Mouse (Mus musculus): ENCODE measurements around the gene Olfr460. TPM values are rescaled to one million over a fixed set of nuclear protein-coding genes. Genes with fewer than 3 reads are reported as not detected.

Gene Olfr460
- total RNA-seq, 1 experiment: not detected

GRCm38 (mm10) chr6:40607431-40607830 lies 38.1 kb downstream of the Olfr460 start:
- DNase-seq (ENCODE audit: low read depth, low spot score): no peak
- TF ChIP-seq ZC3H11A (IDR thresholded peaks at IDR 0.05; ENCODE audit: borderline replicate concordance, low read depth, low read length): no peak
- TF ChIP-seq MAFK (IDR thresholded peaks at IDR 0.05; ENCODE audit: insufficient read depth, low read depth, low read length): no peak
- no peak for TF ChIP-seq ZNF384 (IDR thresholded peaks at IDR 0.05; ENCODE audit: low read depth, low read length)
- no peak for TF ChIP-seq CHD2 (IDR thresholded peaks at IDR 0.05; ENCODE audit: low read depth, low read length)
- no peak for TF ChIP-seq HCFC1 (IDR thresholded peaks at IDR 0.05; ENCODE audit: borderline replicate concordance, insufficient read depth, low read length)

GRCm38 (mm10) chr6:40610244-40610643 lies 41.0 kb downstream of the Olfr460 start:
- Histone ChIP-seq H3K4me3 (ENCODE audit: insufficient read depth in 1 of 2, low read depth in 1 of 2, low read length in 2 of 2, poor library complexity in 1 of 2, severe bottlenecking in 1 of 2) (no peak overlapping the region), H3K36me3 (ENCODE audit: control insufficient read depth, insufficient read depth, low read length, poor library complexity, severe bottlenecking) (no peaks in the 10 kb centered on the region)
- no peak for DNase-seq (ENCODE audit: low read depth, low spot score)

More at GRCm38 (mm10) chr6:40607431-40607830, 38.1 kb downstream of the Olfr460 start:
- Histone ChIP-seq H3K4me3 (ENCODE audit: insufficient read depth in 1 of 2, low read depth in 1 of 2, low read length in 2 of 2, poor library complexity in 1 of 2, severe bottlenecking in 1 of 2) (no peak overlapping the region), H3K27ac (ENCODE audit: insufficient read depth, low read depth, low read length, poor library complexity, severe bottlenecking) (no peak overlapping the region), H3K9ac (ENCODE audit: insufficient read depth, low read depth, low read length, poor library complexity, severe bottlenecking) (no peak overlapping the region), H3K36me3 (ENCODE audit: control insufficient read depth, insufficient read depth, low read length, poor library complexity, severe bottlenecking) (no peaks in the 10 kb centered on the region), H3K9me3 (ENCODE audit: control insufficient read depth, insufficient read depth, low read depth, low read length) (no peaks in the 10 kb centered on the region), H3K4me1 (ENCODE audit: control insufficient read depth in 2 of 2, insufficient read depth in 2 of 2, low read length in 2 of 2, poor library complexity in 1 of 2) (no peaks in the 10 kb centered on the region)
- in situ Hi-C loops (cut with MboI; ENCODE audit: low sequenced_read_pairs in 2 of 2, unreplicated experiment in 2 of 2): no loop called here

DNA sequence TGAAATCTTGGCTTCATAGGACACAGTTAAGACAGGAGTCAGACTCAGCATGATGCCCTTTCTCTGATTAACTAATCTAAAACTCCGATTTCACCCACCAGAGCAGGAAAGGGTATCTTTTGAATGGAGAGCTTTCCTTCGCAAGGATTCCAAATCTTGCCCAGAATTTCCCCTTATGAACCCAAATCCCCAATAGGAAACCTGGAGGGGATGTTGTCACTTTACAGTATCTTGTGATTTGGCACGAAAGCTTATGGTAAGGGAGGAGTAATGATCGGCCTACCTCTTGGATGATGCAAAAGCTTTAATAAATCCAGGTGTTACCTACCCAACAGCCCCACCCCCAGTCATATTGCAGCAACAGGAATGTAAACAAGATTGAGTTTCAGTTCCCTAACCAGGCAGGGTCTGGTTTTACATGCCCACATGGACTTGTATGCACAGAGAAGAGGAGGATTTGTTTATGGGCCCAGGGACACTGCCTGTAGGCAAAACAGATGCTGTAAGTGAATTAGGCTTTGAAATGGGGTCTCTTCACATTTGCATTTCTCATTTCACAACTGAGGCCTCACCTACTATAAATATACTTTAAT lies 44.1 kb downstream of the Olfr460 start, which contains the start of gene Tas2r138:
TSS of gene Tas2r138 (minus strand) at position 51 of the 593 bp plus-strand sequence.
- TF ChIP-seq HCFC1 (IDR thresholded peaks at IDR 0.05; ENCODE audit: borderline replicate concordance, insufficient read depth, low read length) (no peak), MAFK (IDR thresholded peaks at IDR 0.05; ENCODE audit: insufficient read depth, low read depth, low read length) (no peak), CHD2 (IDR thresholded peaks at IDR 0.05; ENCODE audit: low read depth, low read length) (no peak), ZNF384 (IDR thresholded peaks at IDR 0.05; ENCODE audit: low read depth, low read length) (no peak), ZC3H11A (IDR thresholded peaks at IDR 0.05; ENCODE audit: borderline replicate concordance, low read depth, low read length) (no peak)
- in situ Hi-C loops (cut with MboI; ENCODE audit: low sequenced_read_pairs in 2 of 2, unreplicated experiment in 2 of 2): no loop called here

More at GRCm38 (mm10) chr6:40610244-40610643, 41.0 kb downstream of the Olfr460 start:
- no peak overlapping the region for H3K9ac ChIP-seq (ENCODE audit: insufficient read depth, low read depth, low read length, poor library complexity, severe bottlenecking)
- in situ Hi-C loops (cut with MboI; ENCODE audit: low sequenced_read_pairs in 2 of 2, unreplicated experiment in 2 of 2): no loop called here
- no peaks in the 10 kb centered on the region for H3K9me3 ChIP-seq (ENCODE audit: control insufficient read depth, insufficient read depth, low read depth, low read length)
- H3K4me1 ChIP-seq (ENCODE audit: control insufficient read depth in 2 of 2, insufficient read depth in 2 of 2, low read length in 2 of 2, poor library complexity in 1 of 2): no peaks in the 10 kb centered on the region
- no peak overlapping the region for H3K27ac ChIP-seq (ENCODE audit: insufficient read depth, low read depth, low read length, poor library complexity, severe bottlenecking)
- TF ChIP-seq CHD2 (IDR thresholded peaks at IDR 0.05; ENCODE audit: low read depth, low read length) (no peak), ZNF384 (IDR thresholded peaks at IDR 0.05; ENCODE audit: low read depth, low read length) (no peak), MAFK (IDR thresholded peaks at IDR 0.05; ENCODE audit: insufficient read depth, low read depth, low read length) (no peak), HCFC1 (IDR thresholded peaks at IDR 0.05; ENCODE audit: borderline replicate concordance, insufficient read depth, low read length) (no peak), ZC3H11A (IDR thresholded peaks at IDR 0.05; ENCODE audit: borderline replicate concordance, low read depth, low read length) (no peak)

DNA sequence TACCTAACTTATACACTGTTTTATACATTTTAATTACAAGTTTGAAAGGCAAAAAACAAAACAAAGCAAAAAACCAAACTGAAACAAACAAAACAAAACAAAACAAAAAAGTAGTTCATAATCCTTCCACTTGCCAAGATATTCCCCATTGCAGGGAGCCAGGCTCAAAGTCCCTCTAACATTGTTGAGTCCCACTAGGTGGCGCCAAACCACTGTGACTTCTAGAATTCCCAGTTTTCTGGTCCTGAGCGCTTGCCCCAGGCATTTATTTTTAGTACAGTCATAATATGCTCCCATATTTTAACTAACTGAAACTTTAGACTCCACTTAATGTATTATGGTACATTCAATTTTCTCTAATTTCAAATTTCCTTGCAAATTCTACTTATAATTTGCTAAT lies 48.7 kb downstream of the Olfr460 start:
- DNase-seq (ENCODE audit: low read depth, low spot score): peak; percentile 45
- H3K4me1 ChIP-seq (ENCODE audit: control insufficient read depth in 2 of 2, insufficient read depth in 2 of 2, low read length in 2 of 2, poor library complexity in 1 of 2): no peaks in the 10 kb centered on the region
- in situ Hi-C loops (cut with MboI; ENCODE audit: low sequenced_read_pairs in 2 of 2, unreplicated experiment in 2 of 2): no loop called here

More for the DNA sequence above, 44.1 kb downstream of the Olfr460 start, which contains the start of gene Tas2r138:
- Histone ChIP-seq H3K27ac (ENCODE audit: insufficient read depth, low read depth, low read length, poor library complexity, severe bottlenecking) (no peak within 1 kb of the TSS), H3K4me1 (ENCODE audit: control insufficient read depth in 2 of 2, insufficient read depth in 2 of 2, low read length in 2 of 2, poor library complexity in 1 of 2) (no peaks in the 10 kb centered on the region), H3K9me3 (ENCODE audit: control insufficient read depth, insufficient read depth, low read depth, low read length) (no peaks in the 10 kb centered on the region), H3K4me3 (ENCODE audit: insufficient read depth in 1 of 2, low read depth in 1 of 2, low read length in 2 of 2, poor library complexity in 1 of 2, severe bottlenecking in 1 of 2) (no peak within 1 kb of the TSS), H3K9ac (ENCODE audit: insufficient read depth, low read depth, low read length, poor library complexity, severe bottlenecking) (no peak within 1 kb of the TSS), H3K36me3 (ENCODE audit: control insufficient read depth, insufficient read depth, low read length, poor library complexity, severe bottlenecking) (no peaks in the 10 kb centered on the region)
- DNase-seq (ENCODE audit: low read depth, low spot score): no peak

More for the DNA sequence above, 48.7 kb downstream of the Olfr460 start:
- Histone ChIP-seq H3K27ac (ENCODE audit: insufficient read depth, low read depth, low read length, poor library complexity, severe bottlenecking) (no peak overlapping the region), H3K9ac (ENCODE audit: insufficient read depth, low read depth, low read length, poor library complexity, severe bottlenecking) (no peak overlapping the region), H3K36me3 (ENCODE audit: control insufficient read depth, insufficient read depth, low read length, poor library complexity, severe bottlenecking) (no peaks in the 10 kb centered on the region), H3K9me3 (ENCODE audit: control insufficient read depth, insufficient read depth, low read depth, low read length) (no peaks in the 10 kb centered on the region), H3K4me3 (ENCODE audit: insufficient read depth in 1 of 2, low read depth in 1 of 2, low read length in 2 of 2, poor library complexity in 1 of 2, severe bottlenecking in 1 of 2) (no peak overlapping the region)
- TF ChIP-seq ZC3H11A (IDR thresholded peaks at IDR 0.05; ENCODE audit: borderline replicate concordance, low read depth, low read length): peak; percentile 44; the same call in 1 of the 2 replicates
- TF ChIP-seq ZNF384 (IDR thresholded peaks at IDR 0.05; ENCODE audit: low read depth, low read length): no peak
- TF ChIP-seq HCFC1 (IDR thresholded peaks at IDR 0.05; ENCODE audit: borderline replicate concordance, insufficient read depth, low read length): no peak
- no peak for TF ChIP-seq CHD2 (IDR thresholded peaks at IDR 0.05; ENCODE audit: low read depth, low read length)

Other genes starting within 250 kb of the Olfr460 start
- gene Agk, start 244.3 kb upstream of the Olfr460 start, total RNA-seq (2012; rRNA removed): 39.2 and 51.1 TPM in 2 replicates
- 4.1 and 5.8 TPM in 2 replicates for gene E330009J07Rik, start 133.4 kb upstream of the Olfr460 start, total RNA-seq (2012; rRNA removed)
- not detected in 2 replicates for gene Wee2, start 130.4 kb upstream of the Olfr460 start, total RNA-seq (2012; rRNA removed)
- 96.9 and 112 TPM in 2 replicates for gene Ssbp1, start 98.1 kb upstream of the Olfr460 start, total RNA-seq (2012; rRNA removed)
- gene Tas2r137, start 78.3 kb upstream of the Olfr460 start, total RNA-seq (2012; rRNA removed): 0.85 and 1.0 TPM in 2 replicates
- gene Tas2r108, start 76.0 kb upstream of the Olfr460 start, total RNA-seq (2012; rRNA removed): 0.67 and 1.1 TPM in 2 replicates
- gene Prss37, start 50.0 kb upstream of the Olfr460 start, total RNA-seq (2012; rRNA removed): not detected in 2 replicates
- gene Olfr461, start 14.4 kb upstream of the Olfr460 start, total RNA-seq (2012; rRNA removed): 0.11 TPM in 1 of 2 replicates, not detected in the other
- gene Clec5a, start 16.3 kb downstream of the Olfr460 start, total RNA-seq (2012; rRNA removed): not detected in 2 replicates
- gene Tas2r138, start 43.8 kb downstream of the Olfr460 start, total RNA-seq (2012; rRNA removed): not detected in 2 replicates
- 0.22 TPM in 1 of 2 replicates, not detected in the other for gene Mgam, start 59.3 kb downstream of the Olfr460 start, total RNA-seq (2012; rRNA removed)